Mouse (Mus musculus): ENCODE data around the gene Sirt2. TPM values are rescaled to one million over a fixed set of nuclear protein-coding genes. Genes with fewer than 3 reads are reported as not detected.

Sirt2 gene
- total and polyA plus RNA-seq, 2 experiments from 2014 or later: 49.6 to 105 TPM

DNA sequence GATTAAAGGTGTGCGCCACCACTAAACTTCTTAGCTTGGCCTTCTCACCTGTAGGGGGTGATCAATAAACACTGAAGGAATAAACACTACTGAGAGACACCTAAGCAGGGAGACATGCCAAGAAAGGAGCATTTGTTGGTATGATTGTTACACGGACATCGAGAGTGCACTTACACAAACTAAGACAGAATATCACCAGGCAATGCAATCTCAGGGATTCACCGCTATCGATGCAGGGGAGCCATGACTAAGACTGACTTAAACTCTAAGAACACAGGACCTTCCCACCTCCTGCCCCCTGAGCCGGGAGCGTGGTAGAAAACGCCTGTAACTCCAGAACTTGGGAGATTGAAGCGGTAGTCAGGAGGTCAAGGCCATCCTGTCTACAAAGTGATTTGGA is 25.6 kb upstream of the Sirt2 start:
- Histone ChIP-seq H3K9ac (peak overlapping the region; percentile 72), H3K4me2 (ENCODE audit: low read depth) (peak overlapping the region; percentile 87), H3K36me3 (ENCODE audit: insufficient read depth) (no peaks in the 10 kb centered on the region; the same call in 1 of the 2 replicates), H3K27ac (ENCODE audit: low read depth, low read length) (peak overlapping the region; percentile 80; the same call in 1 of the 2 replicates), H3K9me3 (ENCODE audit: low read length) (no peaks in the 10 kb centered on the region), H3K4me3 (ENCODE audit: low read depth, low read length) (peak overlapping the region; percentile 61), H3K4me1 (ENCODE audit: insufficient read depth) (peaks cover 8% of the 10 kb centered on the region), H3K27me3 (ENCODE audit: insufficient read depth, low read length) (no peaks in the 10 kb centered on the region)
- DNase-seq (no peak), ATAC-seq (no peak)
- WGBS: 39% methylated on average over 9 of the region's 9 CpGs
- TF ChIP-seq CTCF (IDR thresholded peaks at IDR 0.05; ENCODE audit: low read depth): 0 out of 2 replicates have a peak, but pooled peaks have one; percentile 2

DNA sequence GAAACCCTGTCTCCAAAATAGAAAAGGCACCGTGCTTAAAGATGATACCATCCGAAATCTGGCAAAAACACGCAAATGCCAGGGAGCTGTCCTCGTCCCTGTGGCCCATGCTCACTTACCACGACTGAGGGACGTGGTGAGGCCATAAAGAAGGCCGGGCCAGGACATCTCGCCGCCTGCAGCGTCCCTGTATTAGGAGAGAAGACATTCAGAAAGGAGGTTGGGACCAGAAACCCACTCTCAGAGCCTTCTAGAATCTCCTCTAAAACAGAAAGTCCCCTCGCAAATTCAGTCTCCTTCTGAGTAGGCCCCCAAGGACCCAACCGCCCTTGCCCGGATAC is 25.2 kb upstream of the Sirt2 start:
- Histone ChIP-seq H3K27ac (ENCODE audit: low read depth, low read length) (peak overlapping the region; percentile 80), H3K9me3 (ENCODE audit: low read length) (no peaks in the 10 kb centered on the region), H3K4me1 (ENCODE audit: insufficient read depth) (peaks cover 8% of the 10 kb centered on the region), H3K27me3 (ENCODE audit: insufficient read depth, low read length) (no peaks in the 10 kb centered on the region), H3K4me2 (ENCODE audit: low read depth) (peak overlapping the region; percentile 87), H3K36me3 (ENCODE audit: insufficient read depth) (no peaks in the 10 kb centered on the region; the same call in 1 of the 2 replicates), H3K9ac (peak overlapping the region; percentile 72), H3K4me3 (ENCODE audit: low read depth, low read length) (peak overlapping the region; percentile 61)
- WGBS: 1% methylated on average over 13 of the region's 13 CpGs
- no peak for DNase-seq
- ATAC-seq: peak; percentile 8
- TF ChIP-seq CTCF (IDR thresholded peaks at IDR 0.05; ENCODE audit: low read depth): no peak

DNA sequence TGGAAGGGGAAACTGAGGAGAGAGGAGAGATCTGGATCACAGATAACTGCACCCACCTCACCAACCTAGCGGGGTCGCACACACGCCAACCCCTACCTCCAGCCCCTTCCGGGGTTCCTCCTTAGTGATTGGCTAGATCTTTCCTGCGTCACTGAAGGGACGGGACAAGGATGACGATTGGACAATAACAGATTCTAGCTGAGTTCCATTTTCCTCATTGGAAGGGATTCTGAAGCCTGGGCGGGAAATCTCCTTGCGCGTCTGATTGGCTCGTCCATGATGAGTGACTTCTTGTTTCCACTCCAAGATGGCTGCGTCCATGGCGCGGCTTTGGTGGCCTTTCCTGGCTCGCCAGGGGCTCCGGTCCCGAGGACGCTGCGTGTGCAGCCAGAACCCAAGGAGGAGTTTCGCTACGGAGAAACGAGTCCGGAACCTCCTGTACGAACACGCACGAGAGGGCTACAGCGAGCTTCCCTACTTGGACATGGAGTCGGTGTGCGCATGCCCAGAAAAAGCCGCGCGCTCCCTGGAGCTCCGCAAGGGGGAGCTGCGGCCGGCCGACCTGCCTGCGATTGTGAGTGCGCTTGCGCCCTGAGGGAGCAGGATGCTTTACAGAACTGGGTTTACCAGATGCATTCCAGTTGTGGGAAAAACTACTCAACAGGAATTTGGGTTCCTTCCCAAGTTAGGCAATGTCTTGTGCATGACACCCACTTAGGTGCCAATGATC is 24.7 kb upstream of the Sirt2 start, which contains the start of the genes Mrps12 and Sars2:
Gene Mrps12, minus strand, starts transcription at position 112 of the 730 bp plus-strand sequence.
Gene Sars2, plus strand, starts transcription at position 284 of the 730 bp plus-strand sequence.
- peaks cover 8% of the 10 kb centered on the region for H3K4me1 ChIP-seq (ENCODE audit: insufficient read depth)
- 1% methylated on average over 39 of the region's 39 CpGs for WGBS
- ATAC-seq: peak; percentile 99

GRCm38 (mm10) chr7:28749935-28750334 is 16.6 kb upstream of the Sirt2 start:
- no peak overlapping the region for H3K27ac ChIP-seq (ENCODE audit: low read depth, low read length)
- H3K4me3 ChIP-seq (ENCODE audit: low read depth, low read length): no peak overlapping the region
- no peaks in the 10 kb centered on the region for H3K9me3 ChIP-seq (ENCODE audit: low read length)
- 92% methylated on average over 7 of the region's 7 CpGs for WGBS
- ATAC-seq: no peak
- H3K9ac ChIP-seq: no peak overlapping the region
- H3K4me2 ChIP-seq (ENCODE audit: low read depth): no peak overlapping the region
- peaks cover 8% of the 10 kb centered on the region for H3K36me3 ChIP-seq (ENCODE audit: insufficient read depth)
- TF ChIP-seq CTCF (IDR thresholded peaks at IDR 0.05; ENCODE audit: low read depth): no peak
- no peak for DNase-seq
- no peaks in the 10 kb centered on the region for H3K4me1 ChIP-seq (ENCODE audit: insufficient read depth)
- H3K27me3 ChIP-seq (ENCODE audit: insufficient read depth, low read length): no peaks in the 10 kb centered on the region

More for the DNA sequence above, 24.7 kb upstream of the Sirt2 start, which contains the start of the genes Mrps12 and Sars2:
- peak; percentile 99 for DNase-seq
- Histone ChIP-seq H3K9me3 (ENCODE audit: low read length) (no peaks in the 10 kb centered on the region), H3K4me2 (ENCODE audit: low read depth) (peak within 1 kb of the TSS; percentile 87), H3K27ac (ENCODE audit: low read depth, low read length) (peak within 1 kb of the TSS; percentile 82), H3K36me3 (ENCODE audit: insufficient read depth) (no peaks in the 10 kb centered on the region; the same call in none of the 2 replicates), H3K27me3 (ENCODE audit: insufficient read depth, low read length) (no peaks in the 10 kb centered on the region), H3K4me3 (ENCODE audit: low read depth, low read length) (peak within 1 kb of the TSS; percentile 61), H3K9ac (peak within 1 kb of the TSS; percentile 72)
- TF ChIP-seq CTCF (IDR thresholded peaks at IDR 0.05; ENCODE audit: low read depth): peak; percentile 89

DNA sequence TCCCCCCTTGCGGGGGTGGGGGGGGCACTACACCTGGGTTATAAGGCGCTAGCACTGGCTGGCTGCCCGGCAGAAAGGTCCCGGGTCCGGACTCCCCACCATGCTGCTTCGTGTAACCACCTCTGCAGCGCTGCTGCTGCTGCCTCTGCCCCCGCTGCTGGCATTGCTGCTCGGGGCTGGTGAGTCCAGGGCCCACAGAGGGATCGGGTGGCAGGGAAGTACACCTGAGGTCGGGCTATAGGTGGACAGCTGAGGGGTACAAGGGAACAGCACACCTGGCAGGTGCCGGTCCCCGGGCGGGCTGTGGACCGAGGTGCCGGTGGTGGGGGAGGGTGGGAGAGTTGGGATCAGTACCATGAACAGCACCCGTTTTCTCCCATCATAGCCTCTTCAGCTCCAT is 10.5 kb upstream of the Sirt2 start, which contains the start of gene Ccer2:
Gene Ccer2, plus strand, starts transcription at position 96 of the 400 bp plus-strand sequence.
- DNase-seq: no peak
- Histone ChIP-seq H3K4me2 (ENCODE audit: low read depth) (peak within 1 kb of the TSS; percentile 27; the same call in 1 of the 2 replicates), H3K4me3 (ENCODE audit: low read depth, low read length) (no peak within 1 kb of the TSS), H3K27ac (ENCODE audit: low read depth, low read length) (no peak within 1 kb of the TSS), H3K9ac (no peak within 1 kb of the TSS; the same call in 1 of the 2 replicates), H3K4me1 (ENCODE audit: insufficient read depth) (no peaks in the 10 kb centered on the region), H3K9me3 (ENCODE audit: low read length) (no peaks in the 10 kb centered on the region), H3K36me3 (ENCODE audit: insufficient read depth) (peaks cover 36% of the 10 kb centered on the region), H3K27me3 (ENCODE audit: insufficient read depth, low read length) (peaks cover 5% of the 10 kb centered on the region; the same call in 1 of the 2 replicates)
- no peak for TF ChIP-seq CTCF (IDR thresholded peaks at IDR 0.05; ENCODE audit: low read depth)
- ATAC-seq: no peak
- 4% methylated on average over 17 of the region's 17 CpGs for WGBS

GRCm38 (mm10) chr7:28758623-28759022 is 7.9 kb upstream of the Sirt2 start:
- Histone ChIP-seq H3K27me3 (ENCODE audit: insufficient read depth, low read length) (peaks cover 5% of the 10 kb centered on the region; the same call in 1 of the 2 replicates), H3K27ac (ENCODE audit: low read depth, low read length) (no peak overlapping the region), H3K4me1 (ENCODE audit: insufficient read depth) (no peaks in the 10 kb centered on the region), H3K4me2 (ENCODE audit: low read depth) (no peak overlapping the region), H3K4me3 (ENCODE audit: low read depth, low read length) (no peak overlapping the region), H3K9ac (no peak overlapping the region), H3K36me3 (ENCODE audit: insufficient read depth) (peaks cover 39% of the 10 kb centered on the region), H3K9me3 (ENCODE audit: low read length) (no peaks in the 10 kb centered on the region)
- no peak for ATAC-seq
- TF ChIP-seq CTCF (IDR thresholded peaks at IDR 0.05; ENCODE audit: low read depth): no peak
- WGBS: 79% methylated on average over 13 of the region's 13 CpGs
- no peak for DNase-seq

DNA sequence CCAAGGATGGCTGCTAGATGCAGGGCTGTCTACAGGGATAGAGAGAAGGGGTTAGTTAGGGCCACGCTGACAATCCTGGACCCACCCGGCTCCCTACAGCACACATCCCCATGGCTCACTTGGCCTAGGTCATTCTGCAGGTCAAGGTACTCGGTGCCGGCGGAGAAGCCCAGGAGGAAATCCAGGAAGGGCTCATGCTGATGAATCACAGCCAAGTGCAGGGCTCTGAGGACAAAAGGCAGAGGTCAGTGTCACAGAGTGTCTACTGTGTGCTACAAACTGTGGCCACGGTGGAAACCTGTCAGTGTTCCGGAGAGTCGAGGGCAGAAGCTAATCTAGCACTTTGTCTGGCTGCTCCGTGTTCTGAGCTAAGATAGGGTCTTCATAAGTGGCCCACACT is 4.6 kb upstream of the Sirt2 start:
- no peak for TF ChIP-seq CTCF (IDR thresholded peaks at IDR 0.05; ENCODE audit: low read depth)
- no peak overlapping the region for H3K27ac ChIP-seq (ENCODE audit: low read depth, low read length)
- H3K27me3 ChIP-seq (ENCODE audit: insufficient read depth, low read length): 0 out of 2 replicates have a peak, but pooled peaks cover 1% of the 10 kb centered on the region
- H3K36me3 ChIP-seq (ENCODE audit: insufficient read depth): peaks cover 37% of the 10 kb centered on the region
- WGBS: 89% methylated on average over 9 of the region's 9 CpGs
- DNase-seq: no peak
- no peak overlapping the region for H3K4me3 ChIP-seq (ENCODE audit: low read depth, low read length)
- ATAC-seq: no peak
- no peaks in the 10 kb centered on the region for H3K9me3 ChIP-seq (ENCODE audit: low read length)
- H3K9ac ChIP-seq: no peak overlapping the region
- H3K4me1 ChIP-seq (ENCODE audit: insufficient read depth): peaks cover 8% of the 10 kb centered on the region; the same call in 1 of the 2 replicates
- no peak overlapping the region for H3K4me2 ChIP-seq (ENCODE audit: low read depth)
